Mouse (Mus musculus) gastrocnemius, postnatal 25 days (tissue): ENCODE measurements at regions not wholly inside any gene's neighbourhood (a gene's known extent, or its start where the extent isn't known, plus 50 kb on each side); places are given as distances from the start of the nearest gene placed in this dataset.

ENCODE experiments used
- DNase-seq: peaks from one replicate; pipeline ENCODE4 v3.0.0; 2022

DNA sequence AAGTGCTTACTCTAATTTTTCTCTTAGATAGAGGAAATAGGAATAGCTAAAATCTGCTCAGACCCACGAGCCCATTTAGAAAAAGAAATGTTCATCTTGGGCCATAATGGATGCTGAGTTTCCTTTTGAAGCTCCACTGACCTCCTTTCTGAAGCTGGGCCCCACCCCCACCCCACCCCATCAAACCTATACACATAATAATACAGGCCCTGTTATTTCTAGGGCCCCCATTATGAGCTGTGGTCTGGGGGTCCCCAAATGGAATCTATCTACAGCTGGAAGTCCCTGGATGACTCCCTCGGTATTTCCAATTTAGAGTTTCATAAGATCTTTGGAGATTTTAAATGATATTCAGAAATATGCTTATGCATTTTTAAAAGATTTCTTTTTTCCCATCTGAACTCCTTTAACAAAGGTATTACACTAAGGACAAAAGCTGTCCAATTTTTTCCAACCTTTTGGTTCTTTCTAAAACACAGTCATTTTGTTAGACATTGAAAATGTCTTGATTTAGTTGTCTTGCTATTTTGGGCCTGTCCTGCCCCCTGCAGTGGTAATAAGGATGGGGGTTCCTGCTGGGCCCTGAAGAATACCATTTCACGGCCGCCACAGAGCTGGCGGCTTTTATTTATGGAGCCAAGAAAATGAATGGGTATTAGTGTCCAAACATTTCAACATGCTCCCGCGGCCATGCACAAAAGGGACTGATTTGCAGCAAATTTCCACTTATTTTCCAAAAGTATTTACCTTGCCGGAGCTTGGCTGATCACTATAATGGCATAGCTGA is 363.1 kb downstream of the Nr2f2 start:
- no peak for DNase-seq

- DNase-seq: no peak
These were observed 367.8 kb downstream of the Nr2f2 start for GRCm38 (mm10) chr7:69998756-69999155.

DNA sequence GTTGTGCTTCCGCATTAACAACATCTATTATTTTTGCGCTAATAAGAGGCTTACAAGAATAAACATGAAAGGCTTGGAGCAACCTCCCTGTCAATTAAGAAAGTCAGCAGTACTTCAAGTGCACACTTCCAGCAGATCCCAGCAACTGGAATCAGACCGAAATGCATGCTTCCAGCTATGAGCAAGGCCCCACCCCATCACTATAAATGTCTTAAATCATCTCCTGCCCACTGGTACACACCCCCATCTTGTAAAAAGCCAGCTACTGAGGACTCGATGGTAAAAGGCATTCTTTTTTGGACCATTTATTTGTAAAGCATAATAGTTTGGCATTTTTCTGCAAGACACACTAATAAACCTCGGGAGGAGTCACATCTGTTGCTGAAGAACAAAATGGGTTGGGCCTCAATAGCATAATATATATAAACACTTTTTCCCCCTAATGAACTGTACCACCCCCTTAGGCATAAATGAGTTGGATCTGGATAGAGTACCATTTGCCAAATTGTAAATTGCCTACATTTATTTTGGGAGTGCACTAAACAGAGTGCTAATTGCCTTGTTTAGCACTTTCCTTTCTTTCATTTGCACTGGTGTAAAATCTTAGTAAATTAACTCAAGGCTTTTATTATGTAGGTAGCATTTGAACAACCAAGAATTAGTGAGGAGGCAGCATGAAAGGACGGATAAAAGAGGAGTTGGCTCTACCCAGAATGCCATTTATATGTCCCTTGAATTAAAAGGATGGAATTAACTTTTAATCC is 371.8 kb downstream of the Nr2f2 start:
- DNase-seq: no peak

DNA sequence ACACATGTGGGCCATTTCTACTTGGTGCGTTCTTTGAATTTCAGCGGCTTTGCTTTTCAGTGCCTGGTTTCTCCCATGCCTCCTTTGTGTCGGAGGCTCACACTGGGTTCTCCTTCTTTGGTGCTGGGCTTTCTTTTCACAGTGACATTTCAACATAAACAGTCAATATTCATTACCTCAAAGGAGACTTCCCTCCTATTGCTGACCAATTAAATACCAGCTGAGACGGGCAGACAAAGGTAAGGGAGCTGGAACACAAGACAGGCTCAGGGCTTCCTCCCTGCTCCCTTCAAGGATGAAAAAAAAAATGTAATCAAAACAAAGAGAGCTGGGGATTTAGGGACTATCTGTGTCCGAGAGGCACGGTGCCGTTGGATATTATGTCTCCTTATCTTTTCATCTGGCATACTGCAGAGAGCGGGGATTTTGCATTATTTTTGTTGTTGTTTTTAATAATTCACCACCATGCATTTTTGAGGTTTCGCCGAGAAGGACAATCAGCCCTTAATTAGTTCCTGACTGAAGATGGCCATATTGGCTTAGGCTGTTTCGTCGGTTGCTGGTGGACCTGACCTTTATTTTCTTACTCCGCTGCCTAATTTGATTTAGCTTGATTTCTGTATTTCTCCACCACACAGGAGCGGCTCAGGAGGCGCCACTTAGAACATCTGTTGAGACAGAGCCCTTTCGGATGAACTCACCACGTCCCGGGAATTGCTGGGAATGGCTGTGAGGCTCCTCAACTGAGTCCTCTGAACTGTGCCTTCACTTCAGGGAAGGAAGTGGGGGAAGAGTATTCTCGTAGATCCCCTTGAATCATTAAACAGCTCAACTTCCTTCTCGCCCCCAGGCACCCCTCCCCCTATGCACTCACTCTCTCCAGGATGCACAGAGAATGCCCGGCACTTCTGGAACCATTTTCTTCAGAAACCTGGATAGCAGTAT is 373.9 kb downstream of the Nr2f2 start:
- DNase-seq: no peak

DNA sequence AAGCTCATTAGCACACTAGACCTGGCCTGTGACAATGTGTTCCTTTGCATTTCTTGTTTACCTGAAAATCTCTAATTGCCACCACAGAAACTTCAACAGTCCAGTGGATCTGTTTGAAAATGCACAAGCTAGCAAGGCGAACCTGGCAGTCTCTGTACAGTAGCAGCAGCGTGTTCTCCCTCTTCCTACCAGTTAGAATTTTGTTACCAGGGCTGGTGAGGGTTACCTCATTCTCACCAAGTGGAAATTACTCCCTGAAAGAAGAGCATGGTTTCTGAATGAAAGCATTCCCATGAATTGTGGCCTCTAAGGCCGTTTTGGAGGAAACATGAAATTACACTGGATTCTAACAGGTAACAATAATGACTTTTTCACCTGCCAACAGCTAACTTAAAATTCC is 374.6 kb downstream of the Nr2f2 start:
- DNase-seq: no peak

DNA sequence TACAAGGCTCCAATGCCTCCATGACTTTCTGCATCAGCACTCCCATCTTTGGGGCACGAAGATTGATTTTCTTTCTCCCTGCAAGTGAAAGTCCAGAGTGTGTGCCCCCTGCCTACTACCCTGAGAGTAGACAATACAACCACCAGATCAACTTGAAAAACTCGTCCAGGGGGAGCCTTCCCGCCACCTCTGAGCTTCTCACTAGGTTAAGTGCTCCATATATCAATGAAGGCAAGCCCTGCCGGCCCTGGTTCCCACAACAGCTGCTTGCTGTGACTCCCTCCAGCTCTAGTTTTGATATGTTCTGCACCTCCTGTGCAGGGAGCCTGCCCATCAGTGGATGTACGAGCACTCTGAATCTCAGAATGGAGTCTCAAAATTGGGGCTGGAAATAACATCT is 377.8 kb downstream of the Nr2f2 start:
- DNase-seq: no peak

DNA sequence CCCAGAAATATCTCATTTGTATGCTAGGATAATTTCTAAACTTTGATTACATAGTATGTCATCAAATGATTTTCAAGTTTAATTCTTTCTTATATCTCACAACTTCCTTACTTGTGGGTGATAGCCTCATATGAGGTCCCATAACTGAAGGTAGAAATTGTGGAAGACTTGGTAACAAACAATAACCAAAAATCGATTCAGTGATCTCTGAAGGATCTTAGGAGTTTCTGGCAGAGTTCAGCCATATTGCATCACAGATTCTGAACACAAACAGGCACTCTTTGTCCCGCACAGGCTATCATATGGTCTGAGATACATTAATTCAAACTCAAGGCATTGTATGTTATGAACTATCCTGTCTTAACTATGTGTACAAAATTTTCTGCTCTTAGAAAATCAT is 385.2 kb downstream of the Nr2f2 start:
- DNase-seq: no peak

GRCm38 (mm10) chr7:69976369-69976768 is 390.2 kb downstream of the Nr2f2 start:
- no peak for DNase-seq

DNA sequence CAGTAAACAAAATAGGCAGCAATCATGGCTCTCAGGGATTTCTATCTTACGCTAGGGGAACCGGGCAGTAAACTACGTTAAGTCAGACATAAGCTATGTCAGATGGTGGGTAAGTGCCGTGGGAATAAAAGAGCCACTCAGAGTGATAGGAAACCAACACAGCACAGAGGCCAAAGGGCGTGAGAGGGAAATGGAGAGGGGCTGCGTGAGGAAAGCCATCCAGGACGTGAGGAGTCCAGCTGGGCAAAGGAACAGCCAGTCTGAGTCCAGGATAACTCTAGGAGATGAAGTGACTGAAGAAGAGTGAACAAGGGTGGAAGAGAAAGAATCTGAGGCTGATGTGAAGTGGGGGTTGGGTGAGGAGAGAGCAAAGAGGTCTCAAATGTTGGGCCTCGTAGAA is 402.5 kb downstream of the Nr2f2 start:
- DNase-seq: no peak

DNA sequence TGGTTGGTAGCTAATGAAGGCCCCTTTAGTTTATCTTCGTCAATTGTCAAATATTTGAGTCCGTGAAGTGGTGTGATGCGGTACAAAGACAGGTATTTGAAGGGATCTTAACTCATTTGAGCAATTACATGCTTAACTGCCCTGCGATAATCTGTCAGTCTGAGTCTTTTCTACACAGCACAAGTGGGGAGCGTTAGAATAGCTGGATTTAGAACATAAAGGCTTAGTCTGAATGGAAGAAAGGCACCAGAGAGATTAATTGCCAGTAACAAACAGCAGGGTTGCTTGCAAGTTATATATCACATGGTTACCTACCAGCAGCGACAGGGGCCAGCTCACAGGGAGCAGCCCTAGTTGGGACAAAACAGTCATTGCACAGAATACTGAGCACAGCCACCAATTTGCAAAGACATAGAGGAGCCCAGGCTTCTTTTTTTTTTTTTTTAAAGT is 416.3 kb downstream of the Nr2f2 start:
- DNase-seq: no peak

DNA sequence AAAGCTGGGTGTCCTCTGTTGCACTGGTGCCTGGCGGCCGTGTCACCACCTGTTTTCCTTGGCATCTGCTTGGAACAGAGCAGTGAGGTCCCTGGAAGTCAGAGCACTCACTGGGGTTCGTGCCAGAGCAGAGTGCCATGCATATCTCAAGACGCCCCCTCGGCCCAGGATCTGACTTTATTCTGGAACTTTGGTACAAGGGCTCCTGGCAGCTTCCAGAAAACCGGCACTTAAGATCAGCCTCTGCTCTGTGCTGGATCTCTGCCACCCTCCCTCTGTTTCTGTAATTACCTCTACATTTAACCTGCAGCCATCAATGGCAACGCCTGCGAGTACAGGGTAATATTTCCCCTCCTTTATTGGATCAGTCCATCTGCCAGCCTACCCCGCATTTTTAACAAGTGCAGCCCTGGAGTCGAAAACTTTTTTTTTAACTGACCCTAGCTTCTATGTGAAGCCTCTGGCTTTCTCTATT is 416.9 kb downstream of the Nr2f2 start:
- DNase-seq: peak; percentile 5

DNA sequence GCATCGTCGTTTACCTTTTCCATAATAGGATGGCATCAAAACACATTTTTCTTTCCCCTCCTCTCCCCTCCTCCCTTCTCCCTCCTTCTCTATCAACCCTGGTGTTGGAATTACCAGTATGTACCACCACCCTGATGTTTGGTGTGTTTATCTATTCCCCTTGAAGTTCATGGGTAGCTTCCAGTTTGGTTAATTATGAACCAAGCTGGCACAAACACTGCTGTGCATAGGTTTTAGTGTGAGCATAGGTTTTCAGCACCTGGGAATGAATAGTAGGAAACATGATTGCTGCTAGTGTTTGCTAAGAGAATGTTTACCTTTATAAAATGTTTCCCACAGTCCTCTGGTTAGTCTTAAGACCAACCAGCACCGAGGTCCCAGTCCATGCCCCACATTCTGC is 420.1 kb downstream of the Nr2f2 start:
- DNase-seq: no peak

- DNase-seq: no peak
These were observed 424.7 kb downstream of the Nr2f2 start for GRCm38 (mm10) chr7:69941881-69942280.

GRCm38 (mm10) chr7:69925261-69925660 is 441.3 kb downstream of the Nr2f2 start:
- no peak for DNase-seq

DNA sequence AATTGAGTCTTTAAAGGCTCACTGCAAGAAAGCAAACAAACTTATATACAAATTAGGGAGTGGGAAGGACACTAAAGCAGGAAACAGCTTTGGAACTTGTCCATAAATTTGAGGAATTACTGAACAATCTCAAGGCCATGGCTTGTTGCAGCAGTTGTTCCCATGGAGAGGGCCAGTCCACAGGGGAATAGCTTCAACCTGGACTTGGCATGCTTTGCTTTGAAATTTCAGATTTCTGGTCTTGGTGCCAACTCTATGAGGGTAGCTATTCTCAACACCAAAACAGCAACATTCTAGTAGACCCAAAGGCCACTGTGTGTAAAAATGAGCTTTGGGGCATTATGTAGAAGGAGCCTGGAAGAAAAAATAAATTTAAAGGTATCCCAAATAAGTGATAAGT is 442.0 kb downstream of the Nr2f2 start:
- DNase-seq: no peak

DNA sequence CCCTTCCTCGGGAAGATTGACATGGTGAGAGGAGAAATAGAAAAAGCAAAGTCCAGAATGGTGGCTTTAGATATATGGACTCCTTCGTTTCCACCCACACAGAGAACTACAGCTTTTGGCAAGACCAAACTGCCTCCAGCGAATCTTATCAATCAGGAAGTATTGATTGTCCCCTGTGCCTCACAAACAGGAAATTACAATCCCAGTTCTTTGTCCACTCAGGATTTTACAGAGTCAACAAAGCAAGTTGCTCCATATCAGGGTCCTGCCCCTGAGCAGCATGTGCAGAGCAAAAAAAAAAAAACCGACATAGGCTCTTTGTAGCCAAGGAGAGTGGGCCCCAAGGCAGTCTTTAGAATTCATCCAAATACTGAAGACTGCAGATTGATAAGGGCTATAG is 454.8 kb downstream of the Nr2f2 start:
- no peak for DNase-seq

GRCm38 (mm10) chr7:69890503-69891061 is 476.0 kb downstream of the Nr2f2 start:
- DNase-seq: no peak

DNA sequence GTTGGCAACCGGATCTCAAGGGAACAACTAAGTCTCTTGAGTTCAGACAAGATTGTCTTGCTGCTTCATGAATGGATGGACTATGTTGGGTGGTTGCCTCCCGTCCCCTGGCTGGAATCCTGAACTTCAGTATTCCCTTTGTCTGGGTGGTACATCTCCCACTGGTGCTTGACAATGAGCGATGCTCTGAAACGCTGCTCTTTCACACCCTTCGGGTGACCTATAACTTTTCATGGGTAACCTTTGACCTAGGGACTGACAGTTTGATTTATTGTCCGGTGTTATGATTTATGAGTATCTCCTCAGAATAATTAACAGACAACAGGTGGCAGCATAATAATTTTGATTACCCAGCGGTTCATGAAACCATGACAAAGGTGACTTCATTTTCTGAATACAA is 478.3 kb downstream of the Nr2f2 start:
- DNase-seq: no peak

DNA sequence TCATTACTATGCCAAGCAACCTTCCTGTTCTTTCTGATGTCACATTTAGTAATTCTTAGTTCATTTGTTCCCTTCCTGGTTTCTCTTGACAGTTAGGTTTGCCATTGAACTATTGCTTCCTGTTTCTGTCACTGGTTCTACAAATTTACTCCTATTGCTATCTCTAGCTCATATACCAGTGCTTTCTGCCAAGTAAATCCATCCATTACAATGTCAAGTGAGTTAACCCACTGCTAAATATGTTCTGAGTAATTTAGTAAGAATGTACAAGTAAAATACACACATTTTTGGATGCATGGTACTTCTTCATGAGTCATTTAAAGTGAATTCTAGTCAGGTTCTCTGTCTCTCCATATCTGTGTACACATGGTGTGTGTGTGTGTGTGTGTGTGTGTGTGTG is 489.5 kb downstream of the Nr2f2 start:
- no peak for DNase-seq

GRCm38 (mm10) chr7:69865801-69866200 is 500.7 kb downstream of the Nr2f2 start:
- no peak for DNase-seq

DNA sequence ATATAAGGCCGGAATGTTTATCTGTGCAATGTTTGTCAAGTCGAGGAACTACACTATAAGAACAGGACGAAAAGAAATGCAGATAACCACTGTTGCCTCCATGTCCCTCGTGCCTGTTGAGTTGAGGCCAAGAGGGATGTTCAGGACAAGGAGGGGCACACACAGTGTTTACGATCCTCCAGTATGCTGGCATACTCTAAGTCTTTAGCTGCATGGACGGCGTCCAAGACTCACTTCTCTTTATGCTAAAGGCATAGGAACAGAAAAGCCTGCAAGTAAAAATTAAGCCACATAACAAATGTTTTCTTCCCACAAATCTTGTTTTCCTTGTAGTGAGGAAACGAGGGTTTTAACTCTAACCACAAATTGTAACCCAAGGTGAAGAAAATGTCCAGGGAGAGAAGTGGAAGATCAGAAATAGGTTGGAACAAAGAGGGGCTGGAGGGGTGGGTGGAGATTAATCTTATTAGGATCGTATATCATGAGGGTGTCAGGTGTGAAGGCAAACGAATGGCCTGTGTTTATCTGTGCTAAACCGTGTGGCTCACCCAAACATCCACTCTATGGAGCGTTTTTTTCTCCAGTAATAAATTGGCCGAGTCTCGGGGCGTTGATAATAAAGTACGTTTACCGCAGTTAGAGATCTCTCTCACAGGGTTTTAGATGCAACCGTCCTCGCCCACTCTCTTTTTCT is 521.8 kb downstream of the Nr2f2 start:
- no peak for DNase-seq

DNA sequence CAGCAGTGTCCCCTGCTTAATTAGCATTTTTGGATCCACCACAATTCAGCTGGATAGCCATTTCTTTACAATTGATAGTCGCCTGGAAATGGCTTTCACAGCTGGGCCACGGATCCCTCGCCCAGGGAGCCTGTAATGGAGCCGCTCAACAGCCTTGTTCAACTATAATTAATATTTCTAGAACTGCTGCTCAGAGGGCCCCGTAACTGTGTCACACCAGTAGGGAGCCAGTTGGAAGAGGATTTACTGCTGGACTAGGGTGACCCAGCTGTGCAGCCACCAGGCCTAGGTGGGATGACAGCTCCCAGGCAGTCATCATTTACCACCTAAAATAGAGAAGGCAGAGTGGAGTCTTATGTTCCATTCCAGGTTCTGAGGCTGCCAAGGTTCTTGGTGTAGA is 529.2 kb downstream of the Nr2f2 start:
- DNase-seq: no peak
